Mouse (Mus musculus) heart, embryonic 16.5 days (tissue): ENCODE measurements around the gene Rprml. TPM values are rescaled to one million over a fixed set of nuclear protein-coding genes. Genes with fewer than 3 reads are reported as not detected.

Experiments used
- ATAC-seq: fragments of 200-750 bp; cut with Nextera tagmentation; replicated peaks from 2 replicates; pipeline ENCODE4 v1.8.0; 2017; ENCODE audit warnings: moderate number of reproducible peaks; ENCODE audit not compliant: insufficient read depth, low FRiP score; ENCODE audit errors: extremely low read depth
- H3K27ac ChIP-seq: fragments of 300-500 bp; sonication (generic); 2 replicates; pipeline ENCODE4 v1.5.1; 2014; ENCODE audit warnings: mild to moderate bottlenecking, low read length, control low read depth, moderate library complexity
- H3K27me3 ChIP-seq: fragments of 300-500 bp; sonication (generic); 2 replicates; pipeline ENCODE4 v1.6.1; 2014; ENCODE audit warnings: low read length, mixed read lengths; ENCODE audit not compliant: control insufficient read depth, insufficient read depth
- H3K36me3 ChIP-seq: fragments of 300-500 bp; sonication (generic); 2 replicates; pipeline ENCODE4 v1.6.1; 2014; ENCODE audit not compliant: control insufficient read depth, insufficient read depth
- H3K4me1 ChIP-seq: fragments of 300-500 bp; sonication (generic); 2 replicates; pipeline ENCODE4 v1.6.1; 2014; ENCODE audit warnings: low read length, mixed read lengths; ENCODE audit not compliant: control insufficient read depth, insufficient read depth
- H3K4me2 ChIP-seq: fragments of 300-500 bp; sonication (generic); 2 replicates; pipeline ENCODE4 v1.6.1; 2014; ENCODE audit warnings: low read depth, mild to moderate bottlenecking, control low read depth, low read length
- H3K4me3 ChIP-seq: fragments of 300-500 bp; sonication (generic); 2 replicates; pipeline ENCODE4 v1.5.1; 2014; ENCODE audit warnings: mild to moderate bottlenecking, control low read depth, low read length
- H3K9ac ChIP-seq: fragments of 300-500 bp; sonication (generic); 2 replicates; pipeline ENCODE4 v1.6.1; 2014; ENCODE audit warnings: low read length, control low read depth
- H3K9me3 ChIP-seq: fragments of 300-500 bp; sonication (generic); replicated peaks from 2 replicates; pipeline ENCODE4 v1.6.1; 2016; ENCODE audit warnings: low read length; ENCODE audit not compliant: control insufficient read depth
- WGBS: fragments of 180-500 bp; shearing (Covaris S2); extraction: QIAGEN DNeasy Blood & Tissue Kit; methylation state at CpG from one replicate; pipeline ENCODE4 v1.1.7; 2014; 5-methylcytosine and 5-hydroxymethylcytosine counted together
- polyA plus RNA-seq: library from polyadenylated mRNA; unstranded; fragments of >200 nt; fragmentation: Nextera tagmentation; extraction: Ambion mirVana; gene quantifications from 2 replicates; pipeline ENCODE4 v1.2.1, GENCODE M21; 2015

The Rprml gene
- polyA plus RNA-seq, 1 experiment from 2014 or later = not detected

GRCm38 (mm10) chr11:103639407-103639946 lies 9.9 kb upstream of the Rprml start:
- peaks cover 2% of the 10 kb centered on the region for H3K9me3 ChIP-seq
- H3K4me2 ChIP-seq = no peak overlapping the region
- H3K27me3 ChIP-seq = peaks cover 9% of the 10 kb centered on the region
- no peak overlapping the region for H3K9ac ChIP-seq
- H3K4me1 ChIP-seq = no peaks in the 10 kb centered on the region
- ATAC-seq = no peak
- H3K4me3 ChIP-seq = no peak overlapping the region
- H3K36me3 ChIP-seq = no peaks in the 10 kb centered on the region
- no peak overlapping the region for H3K27ac ChIP-seq
- 6% methylated on average over 10 of the region's 10 CpGs for WGBS

DNA sequence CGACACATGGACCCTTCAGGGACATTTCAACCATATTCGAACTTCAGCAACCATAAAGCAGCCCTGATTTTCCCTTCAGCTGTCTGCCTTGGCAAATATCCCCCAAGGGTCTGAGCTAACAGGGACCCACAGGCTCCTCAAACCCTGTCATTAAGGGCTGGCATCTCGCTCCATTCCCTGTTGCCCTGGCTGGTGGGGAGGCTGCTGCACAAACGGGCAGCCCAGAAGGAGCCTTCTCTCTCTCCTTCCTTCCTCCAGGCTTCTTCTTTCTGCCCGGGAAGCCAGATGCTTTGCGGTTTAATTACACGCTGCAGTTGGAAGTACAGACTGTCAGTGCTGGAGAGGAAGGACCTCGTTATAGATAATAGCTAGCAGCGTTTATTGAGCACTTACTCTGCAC lies 6.2 kb upstream of the Rprml start:
- no peak overlapping the region for H3K4me3 ChIP-seq
- H3K36me3 ChIP-seq = no peaks in the 10 kb centered on the region
- H3K4me2 ChIP-seq = no peak overlapping the region
- H3K27me3 ChIP-seq = peaks cover 28% of the 10 kb centered on the region
- no peak overlapping the region for H3K27ac ChIP-seq
- no peak overlapping the region for H3K9ac ChIP-seq
- H3K9me3 ChIP-seq = peaks cover 3% of the 10 kb centered on the region
- no peak for ATAC-seq
- 65% methylated on average over 9 of the region's 9 CpGs for WGBS
- no peaks in the 10 kb centered on the region for H3K4me1 ChIP-seq

- Histone ChIP-seq H3K27me3 (peaks cover 49% of the 10 kb centered on the region), H3K9ac (no peak overlapping the region), H3K4me1 (0 out of 2 replicates have a peak, but pooled peaks cover 4% of the 10 kb centered on the region), H3K27ac (no peak overlapping the region), H3K4me2 (no peak overlapping the region), H3K4me3 (no peak overlapping the region), H3K9me3 (peaks cover 3% of the 10 kb centered on the region), H3K36me3 (no peaks in the 10 kb centered on the region)
- no peak for ATAC-seq
- 58% methylated on average over 8 of the region's 8 CpGs for WGBS
Measured at GRCm38 (mm10) chr11:103645731-103646130, 3.6 kb upstream of the Rprml start.

GRCm38 (mm10) chr11:103646301-103646700 lies 3.1 kb upstream of the Rprml start:
- Histone ChIP-seq H3K36me3 (no peaks in the 10 kb centered on the region), H3K9ac (no peak overlapping the region), H3K27ac (no peak overlapping the region), H3K4me3 (no peak overlapping the region), H3K4me1 (0 out of 2 replicates have a peak, but pooled peaks cover 4% of the 10 kb centered on the region), H3K27me3 (peaks cover 50% of the 10 kb centered on the region), H3K9me3 (peaks cover 3% of the 10 kb centered on the region), H3K4me2 (no peak overlapping the region)
- no peak for ATAC-seq
- 73% methylated on average over 6 of the region's 6 CpGs for WGBS

DNA sequence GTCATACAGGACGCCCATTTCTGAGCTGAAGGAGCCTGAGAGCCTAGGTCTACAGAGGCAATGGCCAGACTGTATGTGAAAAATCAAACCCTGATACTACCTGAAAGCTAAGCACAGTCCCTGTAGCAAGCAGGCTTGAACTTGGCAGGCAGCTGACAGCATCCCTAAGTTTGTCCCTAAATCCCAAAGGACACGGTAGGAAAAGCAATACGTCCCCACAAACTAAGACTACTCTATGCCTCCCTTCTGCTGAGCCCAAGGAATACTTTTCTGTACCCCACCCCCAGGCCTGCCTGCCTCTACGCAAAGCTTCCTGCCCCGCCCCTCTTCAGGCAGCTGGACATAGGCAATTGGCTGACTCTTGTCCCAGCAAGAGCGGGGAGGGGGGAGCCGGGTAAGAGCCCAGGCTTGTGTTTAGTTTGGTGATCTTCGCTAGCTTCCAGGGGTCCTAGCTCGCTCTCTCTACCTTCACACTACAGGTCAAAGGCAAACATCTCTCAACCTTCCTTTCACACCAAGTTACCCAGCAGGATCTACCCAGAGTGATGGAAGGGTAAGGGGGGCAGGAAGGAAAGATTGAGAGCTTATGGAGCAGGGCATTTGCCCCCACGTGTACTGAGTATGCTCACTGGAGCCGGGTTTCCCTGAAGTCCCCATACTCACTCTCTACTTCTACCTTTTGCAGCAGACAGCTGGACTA lies 1.3 kb upstream of the Rprml start:
- Histone ChIP-seq H3K9me3 (peaks cover 3% of the 10 kb centered on the region), H3K9ac (no peak overlapping the region), H3K4me1 (0 out of 2 replicates have a peak, but pooled peaks cover 4% of the 10 kb centered on the region), H3K4me2 (no peak overlapping the region), H3K36me3 (no peaks in the 10 kb centered on the region), H3K27ac (no peak overlapping the region), H3K4me3 (no peak overlapping the region), H3K27me3 (peaks cover 68% of the 10 kb centered on the region)
- no peak for ATAC-seq
- WGBS = 6% methylated on average over 11 of the region's 11 CpGs

DNA sequence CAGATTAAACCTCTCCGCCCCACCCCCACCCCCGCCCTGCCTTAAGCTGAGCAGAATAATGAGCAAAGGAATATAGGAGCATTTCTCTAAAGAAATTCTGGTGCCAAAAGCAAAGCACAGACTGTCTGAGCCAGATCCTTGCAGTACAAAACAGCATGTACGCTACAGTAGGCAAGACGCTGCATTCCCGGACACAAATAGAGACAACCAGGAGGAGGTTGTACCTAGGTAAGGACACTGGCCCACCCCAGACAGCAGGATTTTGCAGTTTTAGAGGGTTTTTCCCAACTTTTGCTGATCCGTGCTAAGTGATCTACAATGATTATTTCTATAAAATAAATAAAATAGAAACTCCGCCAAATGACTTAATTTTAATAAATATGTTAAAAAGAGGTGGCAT lies 714 bp upstream of the Rprml start:
- Histone ChIP-seq H3K9ac (no peak overlapping the region), H3K4me3 (no peak overlapping the region), H3K27me3 (peaks cover 73% of the 10 kb centered on the region), H3K4me1 (0 out of 2 replicates have a peak, but pooled peaks cover 4% of the 10 kb centered on the region), H3K9me3 (peaks cover 3% of the 10 kb centered on the region), H3K27ac (no peak overlapping the region), H3K4me2 (no peak overlapping the region), H3K36me3 (no peaks in the 10 kb centered on the region)
- WGBS = 28% methylated on average over 7 of the region's 7 CpGs
- no peak for ATAC-seq

GRCm38 (mm10) chr11:103649983-103650493 lies 668 bp downstream of the Rprml start:
- no peak for ATAC-seq
- no peaks in the 10 kb centered on the region for H3K36me3 ChIP-seq
- H3K27ac ChIP-seq = no peak overlapping the region
- H3K4me3 ChIP-seq = peak overlapping the region; percentile 33
- no peak overlapping the region for H3K9ac ChIP-seq
- H3K9me3 ChIP-seq = no peaks in the 10 kb centered on the region
- H3K27me3 ChIP-seq = peaks cover 84% of the 10 kb centered on the region
- 2% methylated on average over 37 of the region's 37 CpGs for WGBS
- peak overlapping the region; percentile 57 for H3K4me2 ChIP-seq
- H3K4me1 ChIP-seq = 0 out of 2 replicates have a peak, but pooled peaks cover 4% of the 10 kb centered on the region

GRCm38 (mm10) chr11:103651426-103651825 lies 2.1 kb downstream of the Rprml start:
- no peak overlapping the region for H3K4me2 ChIP-seq
- no peak for ATAC-seq
- no peak overlapping the region for H3K27ac ChIP-seq

GRCm38 (mm10) chr11:103653359-103653965 lies 4.1 kb downstream of the Rprml start:
- Histone ChIP-seq H3K27me3 (peaks cover 66% of the 10 kb centered on the region), H3K4me3 (no peak overlapping the region), H3K9me3 (no peaks in the 10 kb centered on the region), H3K27ac (no peak overlapping the region), H3K9ac (no peak overlapping the region), H3K36me3 (no peaks in the 10 kb centered on the region), H3K4me2 (no peak overlapping the region), H3K4me1 (0 out of 2 replicates have a peak, but pooled peaks cover 4% of the 10 kb centered on the region)
- 52% methylated on average over 10 of the region's 10 CpGs for WGBS
- ATAC-seq = no peak

More at GRCm38 (mm10) chr11:103651426-103651825, 2.1 kb downstream of the Rprml start:
- Histone ChIP-seq H3K36me3 (no peaks in the 10 kb centered on the region), H3K27me3 (peaks cover 86% of the 10 kb centered on the region), H3K4me1 (0 out of 2 replicates have a peak, but pooled peaks cover 4% of the 10 kb centered on the region), H3K9me3 (no peaks in the 10 kb centered on the region), H3K9ac (no peak overlapping the region), H3K4me3 (no peak overlapping the region)
- WGBS = 72% methylated on average over 6 of the region's 6 CpGs
